Mouse (Mus musculus): ENCODE data around the gene Rad51b. TPM values are rescaled to one million over a fixed set of nuclear protein-coding genes. Genes with fewer than 3 reads are reported as not detected.

Gene Rad51b
- total and polyA plus RNA-seq, 2 experiments from 2014 or later, result 1.4 to 1.8 TPM

DNA sequence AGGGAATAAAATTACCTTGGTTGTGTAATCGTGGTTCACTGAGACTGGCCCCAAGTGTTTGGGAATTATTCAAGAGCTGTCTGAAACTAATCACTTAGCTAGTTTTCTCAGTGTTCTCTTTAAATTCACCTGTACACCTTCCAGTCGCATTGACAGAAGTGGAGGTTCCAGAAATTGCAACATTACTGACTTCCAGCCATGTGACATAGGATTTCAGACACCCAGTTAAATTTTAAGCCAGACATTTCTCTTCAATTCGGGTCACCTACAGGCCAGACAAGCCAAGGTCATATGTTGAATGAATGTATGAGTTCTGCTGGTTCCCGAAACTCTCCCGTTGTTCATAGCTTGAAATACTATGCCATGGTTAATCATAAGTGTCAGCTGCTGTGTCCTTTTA is 260.8 kb downstream of the Rad51b start:
- Histone ChIP-seq H3K9ac (replicated peaks; ENCODE audit: low read depth, low read length) (no peak overlapping the region), H3K4me1 (ENCODE audit: control insufficient read depth, insufficient read depth) (no peaks in the 10 kb centered on the region), H3K9me3 (replicated peaks; ENCODE audit: control insufficient read depth, low read length) (no peaks in the 10 kb centered on the region), H3K4me2 (ENCODE audit: low read depth, low read length) (no peak overlapping the region), H3K27me3 (ENCODE audit: control insufficient read depth, insufficient read depth, low read length) (no peaks in the 10 kb centered on the region), H3K36me3 (replicated peaks; ENCODE audit: control insufficient read depth, insufficient read depth, low read length) (no peaks in the 10 kb centered on the region), H3K4me3 (ENCODE audit: low read depth, low read length) (no peak overlapping the region), H3K27ac (ENCODE audit: low read depth) (no peak overlapping the region)
- no peak for TF ChIP-seq CTCF (IDR thresholded peaks at IDR 0.05; ENCODE audit: low read depth)
- DNase-seq (ENCODE audit: low spot score) (no peak), ATAC-seq (ENCODE audit: insufficient read depth, low read depth) (no peak)
- WGBS, result 73% methylated on average over 5 of the region's 5 CpGs

DNA sequence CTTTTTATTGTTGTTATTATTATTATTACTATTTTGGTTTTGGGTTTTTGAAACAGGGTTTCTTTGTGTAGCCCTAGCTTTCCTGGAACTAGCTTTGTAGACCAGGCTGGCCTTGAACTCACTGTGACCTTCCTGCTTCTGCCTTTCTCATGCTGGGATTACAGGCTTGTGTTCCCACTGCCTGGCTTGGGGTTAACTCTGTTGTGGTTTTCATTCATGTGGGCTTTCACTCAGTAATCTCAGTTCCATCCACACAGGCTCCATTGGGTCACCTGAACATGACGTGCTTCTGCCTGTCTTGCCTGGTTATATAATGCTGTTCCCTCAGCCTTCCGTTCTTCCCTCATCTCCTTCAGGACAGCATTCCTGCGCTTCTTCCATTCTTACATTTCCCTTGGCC is 261.6 kb downstream of the Rad51b start:
- 90% methylated on average over 3 of the region's 3 CpGs for WGBS
- no peaks in the 10 kb centered on the region for H3K4me1 ChIP-seq (ENCODE audit: control insufficient read depth, insufficient read depth)
- no peaks in the 10 kb centered on the region for H3K27me3 ChIP-seq (ENCODE audit: control insufficient read depth, insufficient read depth, low read length)
- ATAC-seq (ENCODE audit: insufficient read depth, low read depth) (no peak), DNase-seq (ENCODE audit: low spot score) (no peak)
- TF ChIP-seq EP300 (IDR thresholded peaks at IDR 0.05; ENCODE audit: low read depth), result no peak
- TF ChIP-seq CTCF (IDR thresholded peaks at IDR 0.05; ENCODE audit: low read depth), result no peak
- H3K36me3 ChIP-seq (replicated peaks; ENCODE audit: control insufficient read depth, insufficient read depth, low read length), result no peaks in the 10 kb centered on the region
- H3K4me2 ChIP-seq (ENCODE audit: low read depth, low read length), result no peak overlapping the region
- H3K27ac ChIP-seq (ENCODE audit: low read depth), result no peak overlapping the region
- H3K9ac ChIP-seq (replicated peaks; ENCODE audit: low read depth, low read length), result no peak overlapping the region
- no peaks in the 10 kb centered on the region for H3K9me3 ChIP-seq (replicated peaks; ENCODE audit: control insufficient read depth, low read length)
- no peak overlapping the region for H3K4me3 ChIP-seq (ENCODE audit: low read depth, low read length)

- H3K4me1 ChIP-seq (ENCODE audit: control insufficient read depth, insufficient read depth), result no peaks in the 10 kb centered on the region
- DNase-seq (ENCODE audit: low spot score), result no peak
- H3K36me3 ChIP-seq (replicated peaks; ENCODE audit: control insufficient read depth, insufficient read depth, low read length), result no peaks in the 10 kb centered on the region
- H3K4me2 ChIP-seq (ENCODE audit: low read depth, low read length), result no peak overlapping the region
- TF ChIP-seq EP300 (IDR thresholded peaks at IDR 0.05; ENCODE audit: low read depth), result no peak
- TF ChIP-seq CTCF (IDR thresholded peaks at IDR 0.05; ENCODE audit: low read depth), result no peak
- H3K9me3 ChIP-seq (replicated peaks; ENCODE audit: control insufficient read depth, low read length), result no peaks in the 10 kb centered on the region
- H3K9ac ChIP-seq (replicated peaks; ENCODE audit: low read depth, low read length), result no peak overlapping the region
- H3K4me3 ChIP-seq (ENCODE audit: low read depth, low read length), result no peak overlapping the region
- H3K27me3 ChIP-seq (ENCODE audit: control insufficient read depth, insufficient read depth, low read length), result no peaks in the 10 kb centered on the region
- ATAC-seq (ENCODE audit: insufficient read depth, low read depth), result no peak
- 79% methylated on average over 4 of the region's 4 CpGs for WGBS
- H3K27ac ChIP-seq (ENCODE audit: low read depth), result no peak overlapping the region
Measured at GRCm38 (mm10) chr12:79559410-79560015, 262.4 kb downstream of the Rad51b start.

- WGBS, result 86% methylated on average over 8 of the region's 8 CpGs
- Histone ChIP-seq H3K9ac (replicated peaks; ENCODE audit: low read depth, low read length) (no peak overlapping the region), H3K4me3 (ENCODE audit: low read depth, low read length) (no peak overlapping the region), H3K4me2 (ENCODE audit: low read depth, low read length) (no peak overlapping the region), H3K4me1 (ENCODE audit: control insufficient read depth, insufficient read depth) (no peaks in the 10 kb centered on the region), H3K36me3 (replicated peaks; ENCODE audit: control insufficient read depth, insufficient read depth, low read length) (no peaks in the 10 kb centered on the region), H3K27ac (ENCODE audit: low read depth) (no peak overlapping the region), H3K9me3 (replicated peaks; ENCODE audit: control insufficient read depth, low read length) (no peaks in the 10 kb centered on the region), H3K27me3 (ENCODE audit: control insufficient read depth, insufficient read depth, low read length) (no peaks in the 10 kb centered on the region)
- ATAC-seq (ENCODE audit: insufficient read depth, low read depth) (no peak), DNase-seq (ENCODE audit: low spot score) (no peak)
- TF ChIP-seq EP300 (IDR thresholded peaks at IDR 0.05; ENCODE audit: low read depth) (no peak), CTCF (IDR thresholded peaks at IDR 0.05; ENCODE audit: low read depth) (no peak)
Measured at GRCm38 (mm10) chr12:79560084-79560699, 263.1 kb downstream of the Rad51b start.

DNA sequence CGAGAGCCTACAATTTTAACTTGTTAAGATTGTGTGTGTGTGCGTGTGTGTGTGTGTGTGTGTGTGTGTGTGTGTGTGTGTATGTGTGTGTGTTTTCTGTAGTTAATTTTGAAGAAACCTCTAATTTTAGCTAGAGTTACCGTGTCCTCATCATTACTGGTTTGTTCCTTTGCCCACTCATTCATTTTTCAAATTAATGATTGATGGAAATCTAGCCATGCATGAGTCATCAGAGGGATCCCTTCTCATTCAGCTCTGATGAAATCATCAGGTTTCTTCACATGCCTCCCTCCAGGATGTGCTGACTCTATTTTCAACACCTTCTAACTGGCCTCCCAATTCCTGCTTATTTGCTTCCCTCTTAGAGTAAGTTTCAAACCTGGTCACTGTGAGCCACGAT is 263.8 kb downstream of the Rad51b start:
- H3K9me3 ChIP-seq (replicated peaks; ENCODE audit: control insufficient read depth, low read length), result no peaks in the 10 kb centered on the region
- no peak overlapping the region for H3K9ac ChIP-seq (replicated peaks; ENCODE audit: low read depth, low read length)
- H3K27ac ChIP-seq (ENCODE audit: low read depth), result no peak overlapping the region
- no peak overlapping the region for H3K4me3 ChIP-seq (ENCODE audit: low read depth, low read length)
- H3K4me2 ChIP-seq (ENCODE audit: low read depth, low read length), result no peak overlapping the region
- no peak for DNase-seq (ENCODE audit: low spot score)
- no peaks in the 10 kb centered on the region for H3K27me3 ChIP-seq (ENCODE audit: control insufficient read depth, insufficient read depth, low read length)
- ATAC-seq (ENCODE audit: insufficient read depth, low read depth), result no peak
- 85% methylated on average over 4 of the region's 4 CpGs for WGBS
- TF ChIP-seq EP300 (IDR thresholded peaks at IDR 0.05; ENCODE audit: low read depth) (no peak), CTCF (IDR thresholded peaks at IDR 0.05; ENCODE audit: low read depth) (no peak)
- H3K36me3 ChIP-seq (replicated peaks; ENCODE audit: control insufficient read depth, insufficient read depth, low read length), result no peaks in the 10 kb centered on the region
- H3K4me1 ChIP-seq (ENCODE audit: control insufficient read depth, insufficient read depth), result no peaks in the 10 kb centered on the region
